Mouse (Mus musculus) ovary, postnatal 14 days (tissue): ENCODE measurements at regions not wholly inside any gene's neighbourhood (a gene's known extent, or its start where the extent isn't known, plus 50 kb on each side); places are given as distances from the start of the nearest gene placed in this dataset.
"Not testable (repeated sequence)": the region's sequence is repeated elsewhere in the genome, so short reads cannot be mapped to it uniquely, and the experiment has no call there.

Source experiments
- DNase-seq: peaks from one replicate; pipeline ENCODE4 v3.0.0; 2022; ENCODE audit warnings: low spot score

DNA sequence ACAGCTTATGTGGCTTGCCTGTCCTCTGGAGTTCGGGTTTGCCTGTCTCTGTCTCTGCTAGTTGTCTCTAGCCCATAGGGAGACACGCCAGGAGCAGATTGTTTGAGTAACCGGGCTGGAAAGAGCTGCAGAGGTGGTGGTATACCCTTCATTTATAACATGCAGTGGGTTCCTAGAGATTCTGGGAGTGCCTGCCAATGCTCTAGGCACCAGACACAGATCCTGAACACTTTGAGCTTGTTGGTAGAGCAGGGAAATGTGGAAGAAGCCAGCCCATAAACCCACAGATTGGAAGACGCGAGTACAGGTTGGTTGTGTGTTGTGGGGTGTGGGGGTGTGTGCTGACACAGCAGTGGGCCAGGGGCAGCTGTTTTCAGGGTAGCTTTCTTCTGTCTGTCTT lies 255.9 kb downstream of the Diras2 start:
- DNase-seq, result no peak

DNA sequence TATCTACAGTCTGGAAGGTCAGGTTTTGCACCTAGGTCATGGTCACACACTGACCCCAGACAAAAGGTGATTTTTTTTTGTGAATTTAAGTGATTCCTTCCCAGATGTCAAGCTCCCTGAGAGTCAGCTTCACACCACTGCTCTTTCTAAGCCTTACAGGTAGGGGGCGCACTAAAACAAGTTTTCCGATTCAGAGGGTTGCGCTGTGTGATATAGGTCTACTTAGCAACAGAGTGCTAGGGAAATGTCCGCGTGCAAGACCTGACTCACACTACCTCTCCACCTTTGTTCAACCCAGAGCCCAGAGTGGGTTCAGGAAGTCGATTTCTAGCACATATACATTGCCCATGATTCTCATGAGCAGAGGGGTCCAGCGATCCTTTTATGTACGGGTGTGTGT lies 255.4 kb downstream of the Diras2 start:
- peak; percentile 55 for DNase-seq

DNA sequence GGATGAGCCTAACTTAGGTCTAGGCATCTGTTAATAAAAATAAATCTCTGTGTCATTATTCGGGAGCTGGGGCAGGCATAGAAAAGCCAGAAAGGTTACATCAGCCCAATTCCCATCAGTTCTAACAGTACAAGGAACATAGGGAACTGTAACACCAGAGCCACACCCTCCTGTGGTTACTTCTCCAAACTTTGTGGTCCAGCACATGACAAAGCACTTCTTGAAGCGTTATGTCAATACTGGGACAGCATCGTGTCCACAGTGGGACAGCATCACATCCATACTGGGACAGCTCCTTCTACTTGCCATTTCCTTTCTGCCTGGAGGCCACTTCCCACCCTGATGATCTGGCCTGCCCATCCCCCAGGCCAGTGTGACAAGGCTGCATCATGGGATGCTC lies 253.9 kb downstream of the Diras2 start:
- DNase-seq, result no peak

DNA sequence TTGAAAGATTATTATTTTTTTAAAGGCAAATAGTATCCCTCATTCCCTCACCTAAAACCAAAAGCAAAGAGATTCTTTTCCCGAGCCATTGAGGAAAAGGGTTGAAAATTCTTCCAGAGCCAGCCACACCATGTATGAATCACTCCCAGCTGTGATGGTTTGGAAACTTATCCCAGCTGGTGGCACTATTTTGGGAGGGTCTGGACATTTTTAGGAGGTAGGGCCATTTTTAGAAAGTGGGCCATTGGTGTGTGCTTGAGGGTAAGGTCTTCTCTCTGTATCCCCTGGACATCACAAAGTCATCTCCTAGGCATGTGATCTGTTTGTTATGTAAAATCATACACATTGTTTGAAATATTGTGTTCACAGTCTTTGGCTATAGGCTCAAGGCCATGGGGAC lies 252.2 kb downstream of the Diras2 start:
- no peak for DNase-seq

DNA sequence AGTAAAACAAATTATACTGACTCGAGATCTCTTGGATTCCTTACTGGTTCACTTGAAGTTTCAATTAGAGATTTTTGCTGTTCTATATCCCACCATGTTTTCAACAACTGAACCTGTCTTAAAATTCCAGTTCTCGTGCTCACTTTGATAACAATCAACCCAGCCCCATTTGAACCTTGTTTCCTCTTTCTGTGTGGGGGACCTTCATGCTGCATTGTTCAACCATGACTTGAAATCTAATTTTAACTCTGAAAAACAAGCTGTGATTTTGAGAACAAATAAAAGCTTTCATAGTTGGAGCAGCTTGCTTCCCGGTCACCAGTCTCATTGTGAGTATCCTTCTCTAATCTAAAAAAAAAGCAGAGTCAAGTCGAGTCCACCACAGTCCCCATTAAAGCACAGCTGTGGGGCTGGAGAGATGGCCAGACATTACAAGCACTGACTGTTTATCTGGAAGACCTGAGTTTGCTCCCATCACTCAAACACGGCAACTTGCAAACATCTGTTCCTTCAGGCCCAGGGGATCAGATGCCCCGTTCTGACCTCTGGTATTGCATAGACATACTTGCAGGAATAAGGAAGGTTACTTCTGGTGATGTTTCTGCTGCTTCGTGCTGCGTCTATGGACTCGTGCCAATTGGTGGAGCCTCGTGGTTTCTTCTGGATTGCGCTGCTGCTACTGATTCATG lies 251.7 kb downstream of the Diras2 start:
- DNase-seq, result no peak

DNA sequence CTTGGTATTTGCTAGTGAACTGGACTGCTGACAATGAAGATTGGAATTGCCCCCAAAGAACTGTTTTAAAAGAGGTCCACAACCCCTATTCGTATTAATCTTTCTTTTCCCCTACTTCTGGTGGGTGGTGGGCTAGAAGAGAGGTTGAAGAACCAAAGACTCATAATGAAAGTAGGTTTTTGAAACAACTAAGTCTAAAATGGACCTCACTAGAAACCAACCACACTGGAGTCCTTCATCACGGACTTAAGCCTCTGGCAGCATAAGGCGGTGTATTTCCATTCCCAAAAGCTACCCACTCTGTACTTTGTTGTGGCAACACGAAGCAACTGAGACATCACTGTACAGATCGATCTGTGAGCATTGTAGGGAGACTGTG lies 251.1 kb downstream of the Diras2 start:
- no peak for DNase-seq

DNA sequence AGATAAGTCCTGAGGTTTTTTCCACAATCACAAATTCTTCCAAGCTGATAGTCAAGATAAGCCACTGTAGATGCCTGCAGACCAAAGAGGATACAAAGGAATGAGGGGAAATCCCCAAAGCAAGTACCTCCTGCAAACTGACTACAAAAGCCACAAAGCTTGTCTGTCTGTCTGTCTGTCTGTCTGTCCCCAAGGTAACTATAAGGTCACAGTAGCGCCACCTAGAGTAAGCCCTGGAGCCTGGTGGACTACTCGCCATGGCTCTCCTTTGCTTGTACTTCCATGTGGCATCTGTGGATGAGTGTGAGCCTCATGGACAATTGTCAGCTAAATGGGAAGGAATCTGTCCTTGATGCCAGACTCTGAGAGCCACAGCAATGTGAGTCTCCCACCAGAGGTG lies 249.8 kb downstream of the Diras2 start:
- no peak for DNase-seq

DNA sequence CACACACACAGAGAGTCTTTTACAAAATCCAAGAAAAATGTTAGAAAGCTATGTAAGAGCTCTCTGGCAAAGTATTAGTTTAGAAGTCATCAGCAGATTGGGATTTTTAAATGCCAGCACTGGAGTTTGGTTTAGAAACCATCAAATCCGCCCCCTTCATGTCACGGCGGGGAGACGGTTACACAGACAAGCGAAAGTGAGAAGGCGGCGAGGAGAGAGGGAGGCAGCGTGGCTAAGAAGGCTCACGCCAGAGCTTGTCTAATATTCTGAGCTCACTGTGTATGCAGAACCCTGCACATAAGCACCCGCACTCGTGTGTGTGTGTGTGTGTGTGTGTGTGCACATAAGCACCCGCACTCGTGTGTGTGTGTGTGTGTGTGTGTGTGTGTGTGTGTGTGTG lies 248.6 kb downstream of the Diras2 start:
- DNase-seq, result no peak

DNA sequence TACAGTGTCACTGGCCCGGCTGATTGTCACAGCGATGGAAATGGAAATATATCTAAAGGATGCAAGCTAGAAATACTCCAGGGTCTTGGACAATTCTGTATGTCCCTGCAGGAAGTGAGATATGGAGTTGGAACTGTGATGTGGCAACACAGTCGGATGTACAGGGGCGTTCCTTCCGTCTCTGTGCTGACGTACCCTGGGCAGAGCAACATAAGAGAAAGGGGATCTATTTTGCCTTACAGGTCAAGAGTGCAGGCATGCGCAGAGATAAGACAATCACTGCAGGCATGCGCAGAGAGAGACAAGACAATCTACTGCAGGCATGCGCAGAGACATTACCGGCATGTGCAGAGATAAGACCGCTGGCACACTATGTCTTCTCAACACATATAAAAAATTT lies 247.6 kb downstream of the Diras2 start:
- no peak for DNase-seq

DNA sequence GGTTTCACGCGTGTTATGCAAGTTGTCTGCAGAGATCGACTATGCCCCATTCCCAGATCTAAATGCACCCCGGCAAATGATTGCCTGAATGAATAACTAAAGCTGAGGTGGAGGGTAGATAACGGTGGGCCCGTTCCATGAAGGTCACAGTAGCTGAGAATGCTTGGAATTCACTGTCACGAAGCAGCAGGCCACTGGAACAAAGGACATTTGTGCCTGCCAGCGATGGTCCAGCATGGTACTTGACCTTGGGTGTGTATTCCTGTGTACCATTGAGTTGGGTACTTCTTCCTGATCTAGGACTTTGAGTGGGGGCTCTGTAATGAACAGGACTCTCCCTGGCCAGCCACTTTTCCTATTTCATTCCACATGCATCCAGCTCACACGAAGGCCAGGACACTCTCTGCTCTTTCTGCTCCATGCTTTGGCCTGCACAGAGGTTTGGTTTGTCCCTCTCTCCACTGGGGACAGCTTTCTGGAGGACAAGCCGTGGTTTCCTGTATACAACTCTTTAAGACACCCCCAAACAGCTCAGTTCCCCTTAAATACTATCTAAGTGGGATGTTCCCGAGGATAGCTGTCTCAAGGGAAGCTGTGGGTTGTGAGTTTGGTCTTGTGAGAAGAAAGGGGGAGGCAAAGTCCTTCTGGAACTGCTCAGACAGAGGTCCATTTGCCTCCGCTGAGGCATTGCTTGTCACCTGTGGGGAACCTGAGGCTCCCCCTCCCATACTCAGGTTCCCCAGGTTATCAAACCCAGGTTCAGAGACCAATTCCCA lies 246.9 kb downstream of the Diras2 start:
- DNase-seq, result no peak

DNA sequence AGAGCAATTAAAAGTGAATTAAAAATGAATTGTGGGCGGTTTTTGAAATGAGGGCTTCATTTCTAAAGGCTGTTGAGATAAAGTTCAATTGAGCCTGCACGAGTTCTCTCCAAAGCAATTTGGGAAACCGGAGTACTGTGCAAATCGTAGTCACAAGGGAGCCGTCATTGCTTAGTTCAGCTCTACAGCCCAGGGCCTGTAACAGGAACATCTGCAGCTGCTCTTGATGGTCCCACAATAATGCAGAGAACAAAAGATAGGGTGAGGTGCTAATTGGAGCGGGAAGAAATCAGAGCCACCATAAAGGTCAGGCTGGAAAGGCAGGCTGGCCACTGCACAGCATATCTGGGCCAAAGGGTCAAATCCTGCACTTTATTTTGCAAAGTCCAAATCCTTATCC lies 242.7 kb downstream of the Diras2 start:
- DNase-seq, result no peak

DNA sequence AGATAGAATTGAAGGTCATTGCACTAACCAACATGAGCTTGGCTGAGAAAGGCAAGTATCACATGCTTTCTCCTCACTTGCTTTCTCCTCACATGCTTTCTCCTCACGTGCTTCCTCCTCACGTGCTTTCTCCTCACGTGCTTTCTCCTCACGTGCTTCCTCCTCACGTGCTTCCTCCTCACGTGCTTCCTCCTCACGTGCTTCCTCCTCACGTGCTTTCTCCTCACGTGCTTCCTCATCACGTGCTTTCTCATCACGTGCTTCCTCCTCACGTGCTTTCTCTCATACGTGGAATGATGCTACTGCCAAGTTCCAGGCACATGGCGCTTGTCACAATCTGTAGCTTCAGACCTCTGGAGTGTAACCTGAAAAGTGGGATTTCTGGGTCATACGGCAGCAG lies 235.2 kb downstream of the Diras2 start:
- DNase-seq, result no peak

DNA sequence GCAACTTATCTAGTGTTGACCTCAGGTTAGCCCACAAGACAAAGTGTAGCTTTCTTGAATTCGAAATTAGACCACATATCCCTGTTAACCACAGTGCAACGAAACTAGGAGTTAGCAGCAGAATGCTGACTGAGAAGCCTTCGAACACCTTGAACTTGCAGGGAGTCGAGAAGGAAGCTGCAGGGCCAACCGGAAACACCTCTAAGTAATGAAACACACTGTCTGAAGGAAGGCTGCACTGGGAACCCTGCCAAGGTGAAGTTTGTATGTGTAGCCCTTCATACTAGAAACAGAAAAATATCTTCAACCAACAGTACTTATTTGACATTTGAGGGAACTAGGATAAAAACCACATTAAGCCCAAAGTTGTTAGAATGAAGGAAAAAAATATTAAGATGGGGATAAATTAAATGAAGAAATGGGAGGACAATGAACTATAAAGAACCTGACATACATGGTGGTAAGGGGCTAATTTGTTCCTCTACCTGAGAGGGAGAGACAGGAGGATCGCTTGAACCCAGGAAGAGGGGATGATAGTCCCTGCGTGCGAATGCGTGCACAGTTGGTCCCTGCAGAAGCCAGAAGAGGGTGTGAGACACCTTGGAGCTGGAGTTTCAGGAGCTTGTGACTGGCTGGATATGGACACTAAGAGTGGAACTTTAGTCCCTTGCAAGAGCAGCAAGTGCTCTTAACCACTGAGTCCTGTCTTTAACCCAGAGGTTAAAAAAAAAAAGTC lies 234.4 kb downstream of the Diras2 start:
- no peak for DNase-seq

DNA sequence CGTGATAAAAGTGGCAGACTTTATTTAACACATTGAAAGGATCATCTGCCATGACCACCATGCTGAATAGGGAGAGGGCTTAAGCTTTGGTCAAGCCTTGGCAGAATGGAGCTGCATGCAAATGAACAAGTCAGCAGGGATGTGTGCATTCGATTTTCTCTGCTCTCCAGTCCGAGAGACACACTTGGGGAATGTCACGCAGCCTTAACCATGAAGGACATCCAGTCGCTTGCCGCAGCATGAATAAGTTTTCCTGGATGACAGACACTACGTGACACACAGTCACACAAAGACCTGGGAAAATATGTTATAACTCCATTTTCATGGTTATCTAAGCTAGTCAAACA lies 233.8 kb downstream of the Diras2 start:
- DNase-seq, result no peak

DNA sequence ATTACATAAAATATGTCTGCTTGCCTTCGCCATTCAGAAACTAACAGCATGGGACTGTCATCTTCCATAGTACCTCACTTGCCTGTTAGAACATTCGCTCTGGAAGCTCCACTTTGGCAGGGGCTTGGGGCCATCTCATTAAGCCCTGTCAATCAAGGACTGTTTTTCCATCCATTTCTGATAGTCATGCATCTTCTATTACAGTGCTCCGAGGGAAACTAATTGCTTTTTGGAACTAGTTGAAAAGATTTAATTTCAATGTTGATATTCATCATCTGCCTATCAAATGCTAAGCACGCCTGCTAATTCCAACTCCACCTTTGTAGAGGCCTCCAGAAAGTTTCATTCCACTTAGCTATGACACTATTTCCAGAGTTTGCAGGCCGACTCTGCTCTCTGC lies 232.7 kb downstream of the Diras2 start:
- no peak for DNase-seq

DNA sequence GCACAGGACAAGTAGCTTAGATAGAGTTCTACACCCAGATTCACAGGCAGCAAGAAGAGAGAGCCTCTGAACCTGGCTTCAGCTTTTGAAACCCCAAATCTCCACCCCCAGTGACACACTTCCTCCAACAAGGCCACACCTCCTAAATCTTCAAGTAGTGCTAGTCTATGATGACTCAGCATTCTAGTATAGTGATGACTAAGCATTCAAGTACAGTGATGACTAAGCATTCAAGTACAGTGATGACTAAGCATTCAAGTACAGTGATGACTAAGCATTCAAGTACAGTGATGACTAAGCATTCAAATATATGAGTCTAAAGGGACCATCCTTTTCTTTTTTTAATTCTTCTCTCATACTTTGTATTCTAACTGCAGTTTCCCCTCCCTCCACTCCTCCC lies 225.8 kb downstream of the Diras2 start:
- not testable (repeated sequence) for DNase-seq

DNA sequence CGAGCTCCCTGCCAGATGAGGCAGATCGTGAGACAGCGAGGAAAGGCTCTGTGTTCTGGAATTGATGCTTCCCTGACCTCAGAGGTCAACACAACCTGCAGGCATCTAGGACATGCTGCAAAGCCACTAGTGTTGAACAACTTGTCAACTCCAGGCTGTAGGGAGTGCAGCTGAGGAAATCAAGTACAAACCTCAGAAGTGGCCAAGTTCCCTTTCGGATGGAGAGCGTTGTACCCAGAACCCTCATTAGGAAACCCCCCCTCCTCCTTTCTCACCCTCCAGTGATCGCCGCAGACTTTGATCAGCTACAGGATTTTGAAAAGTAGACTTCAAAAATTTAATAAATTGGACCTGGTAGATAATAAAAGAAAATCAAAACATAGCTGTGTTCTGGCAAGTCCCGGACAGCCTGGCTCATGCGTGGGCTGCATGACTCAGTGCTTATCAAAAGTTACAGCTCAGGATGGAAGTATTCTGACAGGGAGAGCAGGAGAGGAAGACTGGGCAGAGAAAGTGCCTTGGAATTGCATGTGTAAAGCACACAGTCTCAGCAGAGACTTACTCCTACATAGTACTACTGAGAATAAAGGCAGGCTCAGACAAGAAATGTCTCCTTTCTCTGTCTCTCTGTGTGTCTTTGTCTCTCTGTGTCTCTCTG lies 224.2 kb downstream of the Diras2 start:
- DNase-seq, result no peak

DNA sequence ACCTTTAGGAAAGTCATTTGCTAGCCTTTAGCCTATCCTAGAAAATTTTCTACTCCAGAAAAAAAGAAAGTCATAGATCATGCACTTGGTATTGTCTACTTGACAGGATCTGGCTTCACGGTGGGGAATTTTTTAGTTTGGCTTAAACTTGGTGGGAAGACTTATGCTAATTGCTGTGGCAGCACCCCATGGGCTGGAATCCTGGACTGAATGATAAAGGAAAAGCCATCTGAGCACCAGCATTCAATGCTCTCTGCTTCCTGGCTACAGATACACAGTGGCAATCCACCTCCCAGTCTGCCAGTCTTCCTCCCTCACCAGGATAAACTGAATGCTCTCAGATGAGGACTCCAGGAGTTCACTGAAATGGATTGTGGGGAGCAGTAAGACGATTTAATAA lies 220.1 kb downstream of the Diras2 start:
- no peak for DNase-seq

DNA sequence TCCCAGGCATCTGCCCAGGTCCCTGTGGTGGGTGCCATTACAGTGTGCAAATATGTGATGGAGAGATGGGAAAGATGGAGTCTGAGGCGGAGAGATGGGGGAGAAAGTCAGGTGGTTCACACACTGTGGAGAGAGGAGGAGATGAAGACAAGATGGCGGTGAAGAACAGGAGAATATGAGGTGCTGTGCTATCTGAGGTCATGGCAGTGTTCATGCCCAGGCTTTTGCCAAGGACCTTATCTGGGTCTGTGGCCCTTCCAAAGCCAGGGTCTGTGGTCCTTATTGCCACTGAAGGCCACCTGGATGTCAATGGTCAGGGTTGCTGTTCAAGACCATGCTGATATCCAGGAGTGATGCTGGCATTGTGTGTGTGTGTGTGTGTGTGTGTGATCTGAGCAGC lies 212.8 kb downstream of the Diras2 start:
- no peak for DNase-seq

DNA sequence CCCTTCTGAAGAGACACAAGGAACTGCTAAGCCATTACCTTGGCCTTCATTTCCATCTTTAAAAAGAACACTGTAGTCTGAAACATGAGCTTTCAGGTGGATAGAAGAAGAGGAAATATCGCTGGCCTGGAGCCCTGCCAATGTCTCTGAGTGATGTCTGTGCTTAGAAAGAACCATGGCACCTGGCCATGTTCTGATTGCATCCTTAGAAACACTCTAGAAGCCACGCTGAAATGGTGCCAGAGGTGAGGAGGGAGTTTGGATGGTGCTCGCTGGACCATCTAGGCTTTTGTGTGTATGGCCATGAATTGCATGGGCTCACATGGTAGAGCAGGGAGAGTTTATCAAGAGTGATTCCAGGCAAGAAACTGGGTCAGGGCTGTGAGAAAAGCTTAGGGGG lies 207.4 kb downstream of the Diras2 start:
- peak; percentile 36 for DNase-seq

DNA sequence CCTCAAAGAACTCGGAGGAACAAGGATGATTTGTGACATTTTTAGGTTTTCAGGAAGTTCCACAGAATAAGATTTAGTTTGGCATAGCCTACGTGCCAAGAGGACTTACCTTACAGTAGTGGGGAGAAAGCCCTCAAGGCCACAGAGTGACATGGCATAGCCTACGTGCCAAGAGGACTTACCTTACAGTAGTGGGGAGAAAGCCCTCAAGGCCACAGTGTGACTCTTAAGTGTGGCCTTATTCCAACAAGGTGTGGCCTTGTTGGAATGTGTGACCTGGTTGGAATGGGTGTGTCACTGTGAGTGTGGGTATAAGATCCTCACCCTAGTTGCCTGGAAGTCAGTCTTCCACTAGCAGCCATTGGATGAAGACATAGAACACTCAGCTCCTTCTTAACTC lies 206.7 kb downstream of the Diras2 start:
- not testable (repeated sequence) for DNase-seq

DNA sequence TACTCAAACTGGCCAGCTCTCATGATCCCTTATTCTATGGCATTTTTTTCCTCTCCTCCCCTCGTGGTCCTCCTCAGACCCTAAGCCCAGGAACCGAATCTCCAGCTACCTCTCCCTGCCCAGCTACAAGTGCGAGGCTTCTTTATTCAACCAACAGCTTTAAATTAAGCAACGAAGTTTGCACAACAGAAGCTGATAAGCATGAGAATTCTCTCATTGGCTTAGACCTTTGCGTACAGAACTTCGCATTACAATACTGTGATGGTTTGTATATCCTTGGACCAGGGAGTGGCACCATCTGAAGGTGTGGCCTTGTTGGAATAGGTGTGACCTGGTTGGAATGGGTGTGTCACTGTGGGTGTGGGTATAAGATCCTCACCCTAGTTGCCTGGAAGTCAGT lies 205.4 kb downstream of the Diras2 start:
- DNase-seq, result not testable (repeated sequence)

DNA sequence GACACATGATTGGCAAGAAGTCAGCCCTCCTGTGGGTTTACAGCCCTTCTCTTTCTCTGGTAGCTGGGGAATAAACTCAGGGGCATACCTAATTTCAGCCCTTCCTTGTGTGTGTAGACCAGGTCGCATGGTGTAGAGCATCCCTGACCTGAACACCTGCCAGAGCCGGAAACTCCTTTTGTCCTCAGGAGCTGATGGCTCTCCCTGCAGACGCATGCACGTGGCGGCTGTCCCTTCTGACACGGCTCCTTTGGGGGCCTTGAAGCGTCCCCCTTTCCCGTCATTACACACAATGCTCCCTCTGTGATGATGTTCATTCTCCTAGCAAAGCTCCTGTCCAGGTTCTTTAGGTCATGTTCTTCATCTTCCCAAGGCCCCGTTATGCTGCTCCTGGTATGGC lies 203.3 kb downstream of the Diras2 start:
- DNase-seq, result no peak
